Mouse (Mus musculus) cerebellum, adult 2 months (tissue): ENCODE measurements at regions not wholly inside any gene's neighbourhood (a gene's known extent, or its start where the extent isn't known, plus 50 kb on each side); places are given as distances from the start of the nearest gene placed in this dataset.

Source experiments
- CTCF ChIP-seq: fragments of 200-500 bp; IDR thresholded peaks from 2 replicates; pipeline ENCODE4 v1.5.1; 2011; ENCODE audit warnings: low read depth, mild to moderate bottlenecking, control low read depth, low read length, moderate library complexity, borderline replicate concordance; ENCODE audit not compliant: insufficient read depth
- POLR2A ChIP-seq: fragments of 200-500 bp; IDR thresholded peaks from 2 replicates; pipeline ENCODE4 v1.6.1; 2011; ENCODE audit warnings: low read length, control low read depth, borderline replicate concordance; ENCODE audit not compliant: insufficient read depth

- TF ChIP-seq POLR2A (no peak), CTCF (no peak)
Measured at GRCm38 (mm10) chr11:112355311-112355710, 426.7 kb upstream of the Sox9 start.
